Mouse (Mus musculus) liver, adult 2 months (tissue): ENCODE data around the gene Slc2a13. TPM values are rescaled to one million over a fixed set of nuclear protein-coding genes. Genes with fewer than 3 reads are reported as not detected.
A peak's percentile ranks its signal among the peaks of the same experiment; 100 is the strongest.

Experiments used
- DNase-seq: peaks from one replicate; pipeline ENCODE4 v3.0.0-alpha.2; 2011; ENCODE audit warnings: low read depth, low spot score; ENCODE audit errors: extremely low read depth
- H3K27ac ChIP-seq: fragments of 200-500 bp; replicated peaks from 2 replicates; pipeline ENCODE4 v1.5.1; 2012; ENCODE audit warnings: low read depth, mild to moderate bottlenecking, control low read depth, inconsistent platforms, low read length; ENCODE audit not compliant: insufficient read depth
- H3K27me3 ChIP-seq: fragments of 200-500 bp; 2 replicates; pipeline ENCODE4 v1.6.1; 2012; ENCODE audit warnings: mild to moderate bottlenecking, moderate library complexity, low read length, inconsistent platforms; ENCODE audit not compliant: control insufficient read depth, insufficient read depth
- H3K36me3 ChIP-seq: fragments of 200-500 bp; 2 replicates; pipeline ENCODE4 v1.6.1; 2012; ENCODE audit warnings: low read length, inconsistent platforms; ENCODE audit not compliant: control insufficient read depth, insufficient read depth
- H3K4me1 ChIP-seq: fragments of 200-500 bp; 2 replicates; pipeline ENCODE4 v1.6.1; 2011; ENCODE audit warnings: low read length; ENCODE audit not compliant: control insufficient read depth, insufficient read depth
- H3K4me3 ChIP-seq: fragments of 200-500 bp; 2 replicates; pipeline ENCODE4 v1.5.1; 2011; ENCODE audit warnings: low read depth, mild to moderate bottlenecking, control low read depth, low read length, moderate library complexity; ENCODE audit not compliant: insufficient read depth
- H3K79me2 ChIP-seq: fragments of 200-500 bp; 2 replicates; pipeline ENCODE4 v1.6.1; 2012; ENCODE audit warnings: inconsistent platforms, mild to moderate bottlenecking, low read length, moderate library complexity; ENCODE audit not compliant: control insufficient read depth, insufficient read depth
- H3K9ac ChIP-seq: fragments of 200-500 bp; 2 replicates; pipeline ENCODE4 v1.6.1; 2012; ENCODE audit warnings: low read depth, mild to moderate bottlenecking, control low read depth, inconsistent platforms, low read length
- CTCF ChIP-seq: fragments of 200-500 bp; IDR thresholded peaks from 2 replicates; pipeline ENCODE4 v1.5.1; 2011; ENCODE audit warnings: low read depth, low read length, control low read depth
- POLR2A ChIP-seq: fragments of 200-500 bp; IDR thresholded peaks from 2 replicates; pipeline ENCODE4 v1.6.1; 2011; ENCODE audit warnings: low read length, control low read depth; ENCODE audit not compliant: insufficient read depth; ENCODE audit errors: extremely low read depth
- WGBS: fragments of 180-500 bp; shearing (Covaris S2); methylation state at CpG from one replicate; pipeline ENCODE4 v1.1.7; 2018; 5-methylcytosine and 5-hydroxymethylcytosine counted together
- polyA plus RNA-seq: library from polyadenylated mRNA; depleted of rRNA; stranded (reverse); fragments of >200 nt; gene quantifications from 2 replicates; pipeline ENCODE4 v1.2.3, GENCODE M21; 2012
- total RNA-seq: library from RNA; depleted of rRNA; stranded (reverse); fragments of >200 nt; gene quantifications from 2 replicates; pipeline ENCODE4 v1.2.3, GENCODE M21; 2014

Gene Slc2a13
- total and polyA plus RNA-seq, 2 experiments: 0.21 to 0.37 TPM

GRCm38 (mm10) chr15:91601197-91601596 lies 28.1 kb upstream of the Slc2a13 start:
- TF ChIP-seq CTCF (no peak), POLR2A (no peak)
- no peaks in the 10 kb centered on the region for H3K27me3 ChIP-seq
- no peaks in the 10 kb centered on the region for H3K79me2 ChIP-seq
- no peak overlapping the region for H3K9ac ChIP-seq
- H3K4me1 ChIP-seq: no peaks in the 10 kb centered on the region
- H3K4me3 ChIP-seq: no peak overlapping the region
- DNase-seq: no peak
- no peaks in the 10 kb centered on the region for H3K36me3 ChIP-seq
- WGBS: 78% methylated on average over 7 of the region's 7 CpGs
- H3K27ac ChIP-seq: no peak overlapping the region

- Histone ChIP-seq H3K9ac (no peak overlapping the region), H3K79me2 (no peaks in the 10 kb centered on the region), H3K27ac (no peak overlapping the region), H3K36me3 (no peaks in the 10 kb centered on the region), H3K4me1 (no peaks in the 10 kb centered on the region), H3K27me3 (no peaks in the 10 kb centered on the region), H3K4me3 (no peak overlapping the region)
- TF ChIP-seq CTCF (no peak), POLR2A (no peak)
- 83% methylated on average over 5 of the region's 5 CpGs for WGBS
- no peak for DNase-seq
Measured at GRCm38 (mm10) chr15:91597290-91597689, 24.2 kb upstream of the Slc2a13 start.

- Histone ChIP-seq H3K36me3 (no peaks in the 10 kb centered on the region), H3K4me1 (no peaks in the 10 kb centered on the region), H3K4me3 (no peak overlapping the region), H3K27ac (no peak overlapping the region), H3K27me3 (peaks cover 5% of the 10 kb centered on the region), H3K9ac (no peak overlapping the region), H3K79me2 (no peaks in the 10 kb centered on the region)
- peak; percentile 54 for DNase-seq
- TF ChIP-seq POLR2A (no peak), CTCF (peak; percentile 41; the same call in 1 of the 2 replicates)
- WGBS: 17% methylated on average over 8 of the region's 8 CpGs
Measured at GRCm38 (mm10) chr15:91574492-91574891, 1.4 kb upstream of the Slc2a13 start.

- Histone ChIP-seq H3K27me3 (peaks cover 5% of the 10 kb centered on the region), H3K27ac (no peak overlapping the region), H3K36me3 (no peaks in the 10 kb centered on the region), H3K4me1 (no peaks in the 10 kb centered on the region), H3K9ac (peak overlapping the region; percentile 61), H3K4me3 (peak overlapping the region; percentile 65), H3K79me2 (no peaks in the 10 kb centered on the region)
- DNase-seq: no peak
- no peak for TF ChIP-seq POLR2A
- TF ChIP-seq CTCF: no peak
- WGBS: 2% methylated on average over 91 of the region's 91 CpGs
Measured at GRCm38 (mm10) chr15:91572421-91573069, 516 bp downstream of the Slc2a13 start.

GRCm38 (mm10) chr15:91571981-91572380 lies 1.1 kb downstream of the Slc2a13 start:
- H3K79me2 ChIP-seq: no peaks in the 10 kb centered on the region
- TF ChIP-seq CTCF: no peak
- no peak for TF ChIP-seq POLR2A
- H3K9ac ChIP-seq: no peak overlapping the region
- WGBS: 14% methylated on average over 8 of the region's 8 CpGs
- no peaks in the 10 kb centered on the region for H3K4me1 ChIP-seq
- peaks cover 5% of the 10 kb centered on the region for H3K27me3 ChIP-seq
- no peak for DNase-seq
- H3K4me3 ChIP-seq: peak overlapping the region; percentile 65; the same call in 1 of the 2 replicates
- no peaks in the 10 kb centered on the region for H3K36me3 ChIP-seq
- H3K27ac ChIP-seq: no peak overlapping the region

- Histone ChIP-seq H3K9ac (no peak overlapping the region), H3K27ac (no peak overlapping the region), H3K79me2 (no peaks in the 10 kb centered on the region), H3K4me1 (no peaks in the 10 kb centered on the region), H3K27me3 (no peaks in the 10 kb centered on the region), H3K36me3 (no peaks in the 10 kb centered on the region), H3K4me3 (no peak overlapping the region)
- no peak for DNase-seq
- TF ChIP-seq POLR2A (no peak), CTCF (no peak)
- 78% methylated on average over 8 of the region's 8 CpGs for WGBS
Measured at GRCm38 (mm10) chr15:91566784-91567183, 6.3 kb downstream of the Slc2a13 start.
